Mouse (Mus musculus) myocyte (in vitro differentiated cells): ENCODE results near the gene Clec2l. TPM values are rescaled to one million over a fixed set of nuclear protein-coding genes. Genes with fewer than 3 reads are reported as not detected.

Experiments used
- H3K27me3 ChIP-seq: one replicate; pipeline ENCODE4 v1.6.1; 2011; ENCODE audit not compliant: control insufficient read depth, insufficient read depth, insufficient read length
- H3K36me3 ChIP-seq: one replicate; pipeline ENCODE4 v1.6.1; 2011; ENCODE audit not compliant: control insufficient read depth, insufficient read depth
- H3K4me2 ChIP-seq: one replicate; pipeline ENCODE4 v1.6.1; 2011; ENCODE audit warnings: low read depth, control low read depth
- H3K4me3 ChIP-seq: one replicate; pipeline ENCODE4 v1.5.1; 2011; ENCODE audit warnings: mild to moderate bottlenecking, control low read depth, moderate library complexity
- H3K79me2 ChIP-seq: one replicate; pipeline ENCODE4 v1.6.1; 2011; ENCODE audit not compliant: control insufficient read depth, insufficient read depth
- H3ac ChIP-seq: one replicate; pipeline ENCODE4 v1.6.1; 2011; ENCODE audit not compliant: control insufficient read depth, insufficient read length
- CEBPB ChIP-seq: IDR thresholded peaks from 2 replicates; pipeline ENCODE4 v1.6.1; 2011; ENCODE audit warnings: mild to moderate bottlenecking, moderate library complexity; ENCODE audit not compliant: poor library complexity, insufficient read depth, severe bottlenecking
- E2F4 ChIP-seq: IDR thresholded peaks from one replicate; pipeline ENCODE4 v1.6.1; 2011; ENCODE audit warnings: mild to moderate bottlenecking, control low read depth, moderate library complexity; ENCODE audit not compliant: insufficient read depth
- MAX ChIP-seq: IDR thresholded peaks from one replicate; pipeline ENCODE4 v1.6.1; 2011; ENCODE audit warnings: low read depth, mild to moderate bottlenecking, control low read depth
- MYOD1 ChIP-seq, 3 experiments: IDR thresholded peaks; one replicate each; pipeline ENCODE4 v1.6.1; 2011; ENCODE audit warnings: control low read depth in 2 of 3, low read depth in 2 of 3, mild to moderate bottlenecking in 2 of 3, moderate library complexity in 1 of 3; ENCODE audit not compliant: insufficient read length in 2 of 3, control insufficient read depth in 1 of 3
- MYOG ChIP-seq, 3 experiments: IDR thresholded peaks; one replicate each; pipeline ENCODE4 v1.6.1; 2011; ENCODE audit warnings: control low read depth in 2 of 3, low read depth in 2 of 3, mild to moderate bottlenecking in 2 of 3; ENCODE audit not compliant: insufficient read length in 2 of 3, control insufficient read depth in 1 of 3, insufficient read depth in 1 of 3
- POLR2A ChIP-seq: IDR thresholded peaks from one replicate; pipeline ENCODE4 v1.6.1; 2011; ENCODE audit warnings: low read depth, mild to moderate bottlenecking, control low read depth, moderate library complexity; ENCODE audit not compliant: insufficient read length
- POLR2AphosphoS2 ChIP-seq: IDR thresholded peaks from one replicate; pipeline ENCODE4 v1.6.1; 2011; ENCODE audit warnings: low read depth, control low read depth; ENCODE audit not compliant: insufficient read length
- REST ChIP-seq: IDR thresholded peaks from one replicate; pipeline ENCODE4 v1.6.1; 2011; ENCODE audit warnings: mild to moderate bottlenecking, control low read depth, moderate library complexity; ENCODE audit not compliant: insufficient read depth, insufficient read length
- SRF ChIP-seq: IDR thresholded peaks from one replicate; pipeline ENCODE4 v1.6.1; 2011; ENCODE audit warnings: low read depth; ENCODE audit not compliant: control insufficient read depth, insufficient read length
- TCF12 ChIP-seq: IDR thresholded peaks from one replicate; pipeline ENCODE4 v1.6.1; 2011; ENCODE audit warnings: mild to moderate bottlenecking, control low read depth; ENCODE audit not compliant: poor library complexity, insufficient read depth, severe bottlenecking
- TCF3 ChIP-seq: IDR thresholded peaks from one replicate; pipeline ENCODE4 v1.6.1; 2011; ENCODE audit warnings: low read depth, control low read depth; ENCODE audit not compliant: insufficient read length
- USF1 ChIP-seq: IDR thresholded peaks from one replicate; pipeline ENCODE4 v1.6.1; 2011; ENCODE audit warnings: low read depth, mild to moderate bottlenecking, control low read depth, moderate library complexity
- polyA plus RNA-seq: library from polyadenylated mRNA; unstranded; fragments of >200 nt; fragmentation: generic; extraction: Trizol; gene quantifications from one replicate; pipeline ENCODE4 v1.2.1, GENCODE M21; 2012; ENCODE audit warnings: missing spikeins

Clec2l gene
- polyA plus RNA-seq, 1 experiment, result 0.19 TPM

GRCm38 (mm10) chr6:38704264-38704984 is 41.6 kb downstream of the Clec2l start:
- Histone ChIP-seq H3K4me3 (no peak overlapping the region), H3K4me2 (no peak overlapping the region), H3K79me2 (no peaks in the 10 kb centered on the region), H3ac (no peak overlapping the region), H3K27me3 (no peaks in the 10 kb centered on the region), H3K36me3 (peaks cover 16% of the 10 kb centered on the region)
- TF ChIP-seq MAX, result no peak

GRCm38 (mm10) chr6:38710449-38710848 is 47.6 kb downstream of the Clec2l start:
- Histone ChIP-seq H3K36me3 (peaks cover 31% of the 10 kb centered on the region), H3K79me2 (no peaks in the 10 kb centered on the region)

DNA sequence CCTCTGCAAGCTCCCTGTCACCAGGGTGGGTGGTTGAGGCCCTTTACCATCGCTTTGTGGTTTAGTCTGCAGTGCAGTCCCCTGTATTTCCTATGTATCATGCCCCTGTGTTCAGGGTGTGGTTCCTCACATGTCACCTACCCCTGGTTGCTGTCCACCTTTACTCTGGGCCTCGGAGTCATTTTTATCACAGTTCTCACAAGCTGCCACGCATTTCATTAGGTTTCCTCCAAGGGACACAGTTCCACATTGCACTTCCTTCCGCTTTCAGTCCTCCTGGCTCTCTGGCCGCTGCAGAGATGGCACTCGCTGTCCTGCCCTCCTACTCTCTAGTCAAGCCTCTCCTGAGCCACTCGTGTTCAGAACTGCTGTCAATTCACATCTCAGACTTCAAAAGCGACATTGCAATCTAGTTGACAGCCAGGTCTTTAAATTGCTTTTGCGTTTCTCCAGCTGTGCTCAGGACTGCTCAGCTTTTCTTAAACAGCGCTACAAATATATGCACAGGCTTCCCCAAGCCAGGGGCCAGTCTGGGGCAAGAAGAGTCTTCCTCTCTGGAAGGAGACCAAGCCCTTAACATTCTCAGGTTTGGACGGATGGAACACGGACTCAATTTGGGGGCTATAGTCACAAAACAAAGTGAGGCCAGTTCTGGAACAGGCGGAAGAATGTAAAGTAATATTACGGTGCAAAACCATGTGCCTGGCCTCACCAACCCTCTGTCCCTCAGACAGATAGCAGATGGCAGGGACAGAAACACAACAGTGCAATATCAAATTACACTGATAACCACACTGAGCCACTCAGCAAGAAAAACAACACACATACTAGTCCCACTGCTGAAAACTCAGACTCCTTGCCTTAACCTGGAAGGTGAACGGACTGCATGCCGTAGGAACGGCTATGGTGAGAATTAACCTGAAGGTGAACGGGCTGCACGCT is 51.4 kb downstream of the Clec2l start:
- Histone ChIP-seq H3K36me3 (peaks cover 38% of the 10 kb centered on the region), H3K4me3 (no peak overlapping the region), H3K27me3 (no peaks in the 10 kb centered on the region), H3K79me2 (no peaks in the 10 kb centered on the region), H3K4me2 (no peak overlapping the region), H3ac (no peak overlapping the region)
- TF ChIP-seq REST (no peak), TCF3 (no peak), POLR2AphosphoS2 (no peak), MYOG (IDR thresholded peaks at IDR 0.05; ENCODE audit: control insufficient read depth in 1 of 3, insufficient read depth in 1 of 3, insufficient read length in 2 of 3, low read depth in 2 of 3) (no peak)

More at GRCm38 (mm10) chr6:38710449-38710848, 47.6 kb downstream of the Clec2l start:
- no peaks in the 10 kb centered on the region for H3K27me3 ChIP-seq
- no peak overlapping the region for H3ac ChIP-seq
- no peak for TF ChIP-seq SRF
- TF ChIP-seq MYOD1 (IDR thresholded peaks at IDR 0.05; ENCODE audit: control insufficient read depth in 1 of 3, insufficient read length in 2 of 3, low read depth in 2 of 3), result no peak
- no peak for TF ChIP-seq TCF12
- no peak for TF ChIP-seq POLR2AphosphoS2
- no peak for TF ChIP-seq POLR2A
- TF ChIP-seq REST, result no peak
- TF ChIP-seq USF1, result no peak
- TF ChIP-seq CEBPB, result no peak
- no peak for TF ChIP-seq MYOG (IDR thresholded peaks at IDR 0.05; ENCODE audit: control insufficient read depth in 1 of 3, insufficient read depth in 1 of 3, insufficient read length in 2 of 3, low read depth in 2 of 3)
- TF ChIP-seq TCF3, result no peak
- no peak for TF ChIP-seq MAX
- no peak for TF ChIP-seq E2F4
- H3K4me3 ChIP-seq, result no peak overlapping the region
- H3K4me2 ChIP-seq, result no peak overlapping the region

GRCm38 (mm10) chr6:38715881-38716280 is 53.0 kb downstream of the Clec2l start:
- Histone ChIP-seq H3K36me3 (peaks cover 34% of the 10 kb centered on the region), H3K27me3 (no peaks in the 10 kb centered on the region), H3ac (no peak overlapping the region), H3K4me3 (no peak overlapping the region), H3K4me2 (no peak overlapping the region), H3K79me2 (no peaks in the 10 kb centered on the region)
- TF ChIP-seq TCF12, result no peak
- no peak for TF ChIP-seq E2F4
- TF ChIP-seq REST, result no peak
- TF ChIP-seq POLR2A, result no peak
- TF ChIP-seq USF1, result no peak
- TF ChIP-seq MYOG (IDR thresholded peaks at IDR 0.05; ENCODE audit: control insufficient read depth in 1 of 3, insufficient read depth in 1 of 3, insufficient read length in 2 of 3, low read depth in 2 of 3), result no peak
- TF ChIP-seq MAX, result no peak
- no peak for TF ChIP-seq SRF
- TF ChIP-seq MYOD1 (IDR thresholded peaks at IDR 0.05; ENCODE audit: control insufficient read depth in 1 of 3, insufficient read length in 2 of 3, low read depth in 2 of 3), result no peak
- TF ChIP-seq POLR2AphosphoS2, result no peak
- no peak for TF ChIP-seq CEBPB
- TF ChIP-seq TCF3, result no peak

GRCm38 (mm10) chr6:38718625-38719024 is 55.8 kb downstream of the Clec2l start:
- no peak overlapping the region for H3K4me3 ChIP-seq
- H3K27me3 ChIP-seq, result no peaks in the 10 kb centered on the region
- H3ac ChIP-seq, result no peak overlapping the region
- no peak overlapping the region for H3K4me2 ChIP-seq
- peaks cover 18% of the 10 kb centered on the region for H3K36me3 ChIP-seq
- no peaks in the 10 kb centered on the region for H3K79me2 ChIP-seq
- TF ChIP-seq E2F4, result no peak
- peak; percentile 10 for TF ChIP-seq USF1
